Mouse (Mus musculus) megakaryocyte, embryonic 14.5 days (primary cell): ENCODE measurements around the gene Exoc4. TPM values are rescaled to one million over a fixed set of nuclear protein-coding genes. Genes with fewer than 3 reads are reported as not detected.

Source experiments
- H3K27me3 ChIP-seq: replicated peaks from 2 replicates; pipeline ENCODE3; 2012; ENCODE audit warnings: inconsistent platforms
- H3K36me3 ChIP-seq: replicated peaks from 2 replicates; pipeline ENCODE3; 2012; ENCODE audit warnings: low read length, inconsistent platforms, mixed read lengths
- H3K4me1 ChIP-seq: 2 replicates; pipeline ENCODE4 v1.6.1; 2012; ENCODE audit warnings: inconsistent platforms
- H3K4me3 ChIP-seq: replicated peaks from 2 replicates; pipeline ENCODE3; 2012; ENCODE audit warnings: moderate library complexity, mild to moderate bottlenecking, inconsistent platforms
- H3K9me3 ChIP-seq: 2 replicates; pipeline ENCODE4 v1.6.1; 2012; ENCODE audit warnings: inconsistent platforms
- FLI1 ChIP-seq: IDR thresholded peaks from 2 replicates; pipeline ENCODE4 v1.6.1; 2012; ENCODE audit warnings: low read length, inconsistent platforms, mixed read lengths
- GATA1 ChIP-seq: IDR thresholded peaks from 3 replicates; pipeline ENCODE4 v1.6.1; 2012; ENCODE audit warnings: mixed read lengths, low read length, inconsistent platforms, borderline replicate concordance
- polyA plus RNA-seq: library from polyadenylated mRNA; stranded (reverse); fragments of >175 nt; gene quantifications from 2 replicates; pipeline ENCODE4 v1.2.3, GENCODE M21; 2012; ENCODE audit warnings: low replicate concordance; ENCODE audit not compliant: insufficient read depth

Gene Exoc4
- polyA plus RNA-seq, 1 experiment: 8.4 TPM

- TF ChIP-seq FLI1 (no peak), GATA1 (no peak)
- Histone ChIP-seq H3K4me1 (0 out of 2 replicates have a peak, but pooled peaks cover 2% of the 10 kb centered on the region), H3K9me3 (no peaks in the 10 kb centered on the region), H3K27me3 (no peaks in the 10 kb centered on the region), H3K36me3 (peaks cover 21% of the 10 kb centered on the region), H3K4me3 (no peak overlapping the region)
Measured at GRCm38 (mm10) chr6:33455238-33455637, 206.4 kb downstream of the Exoc4 start.

DNA sequence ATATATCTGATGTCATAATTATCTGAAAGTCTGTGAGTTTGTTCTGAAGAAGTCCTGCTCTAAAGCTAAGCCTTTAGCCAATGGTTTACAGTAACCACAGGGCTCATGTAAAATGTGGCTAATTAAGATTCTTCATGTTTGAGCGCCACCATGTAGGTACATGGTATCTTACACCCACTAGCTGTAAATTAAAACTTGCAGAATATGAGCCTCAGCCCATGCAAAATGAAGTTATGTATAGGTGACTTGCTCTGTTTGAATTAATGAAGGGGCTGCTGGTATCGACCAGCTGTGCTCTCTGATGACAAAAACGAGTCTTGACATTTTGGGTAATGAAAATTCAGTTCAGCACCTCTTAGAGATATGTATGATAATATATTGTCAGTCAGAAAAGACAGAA lies 216.0 kb downstream of the Exoc4 start:
- Histone ChIP-seq H3K36me3 (peaks cover 28% of the 10 kb centered on the region), H3K27me3 (no peaks in the 10 kb centered on the region), H3K4me1 (peaks cover 7% of the 10 kb centered on the region; the same call in 1 of the 2 replicates), H3K4me3 (no peak overlapping the region), H3K9me3 (no peaks in the 10 kb centered on the region)
- no peak for TF ChIP-seq FLI1
- no peak for TF ChIP-seq GATA1

- H3K36me3 ChIP-seq: peaks cover 27% of the 10 kb centered on the region
- peaks cover 7% of the 10 kb centered on the region; the same call in 1 of the 2 replicates for H3K4me1 ChIP-seq
- no peaks in the 10 kb centered on the region for H3K27me3 ChIP-seq
- H3K4me3 ChIP-seq: no peak overlapping the region
- no peak for TF ChIP-seq FLI1
- no peak for TF ChIP-seq GATA1
- H3K9me3 ChIP-seq: no peaks in the 10 kb centered on the region
Measured at GRCm38 (mm10) chr6:33465392-33465791, 216.5 kb downstream of the Exoc4 start.

- H3K9me3 ChIP-seq: no peaks in the 10 kb centered on the region
- peaks cover 28% of the 10 kb centered on the region for H3K36me3 ChIP-seq
- TF ChIP-seq GATA1 (no peak), FLI1 (no peak)
Measured at GRCm38 (mm10) chr6:33466168-33466839, 217.4 kb downstream of the Exoc4 start.

GRCm38 (mm10) chr6:33468480-33468879 lies 219.6 kb downstream of the Exoc4 start:
- Histone ChIP-seq H3K4me1 (peaks cover 7% of the 10 kb centered on the region; the same call in 1 of the 2 replicates), H3K4me3 (no peak overlapping the region), H3K27me3 (no peaks in the 10 kb centered on the region), H3K9me3 (no peaks in the 10 kb centered on the region), H3K36me3 (peaks cover 17% of the 10 kb centered on the region)
- TF ChIP-seq GATA1: no peak
- TF ChIP-seq FLI1: no peak

More at GRCm38 (mm10) chr6:33466168-33466839, 217.4 kb downstream of the Exoc4 start:
- Histone ChIP-seq H3K4me3 (no peak overlapping the region), H3K4me1 (peaks cover 7% of the 10 kb centered on the region; the same call in 1 of the 2 replicates), H3K27me3 (no peaks in the 10 kb centered on the region)

- no peak for TF ChIP-seq GATA1
- no peak for TF ChIP-seq FLI1
- H3K27me3 ChIP-seq: no peaks in the 10 kb centered on the region
- no peak overlapping the region for H3K4me3 ChIP-seq
Measured at GRCm38 (mm10) chr6:33476134-33476533, 227.2 kb downstream of the Exoc4 start.

GRCm38 (mm10) chr6:33484568-33484967 lies 235.7 kb downstream of the Exoc4 start:
- peaks cover 4% of the 10 kb centered on the region for H3K4me1 ChIP-seq
- H3K9me3 ChIP-seq: no peaks in the 10 kb centered on the region
- TF ChIP-seq FLI1 (no peak), GATA1 (no peak)
- no peaks in the 10 kb centered on the region for H3K27me3 ChIP-seq
- no peaks in the 10 kb centered on the region for H3K36me3 ChIP-seq
- H3K4me3 ChIP-seq: no peak overlapping the region

More at GRCm38 (mm10) chr6:33476134-33476533, 227.2 kb downstream of the Exoc4 start:
- H3K9me3 ChIP-seq: no peaks in the 10 kb centered on the region
- peaks cover 12% of the 10 kb centered on the region for H3K36me3 ChIP-seq
- peaks cover 8% of the 10 kb centered on the region for H3K4me1 ChIP-seq

DNA sequence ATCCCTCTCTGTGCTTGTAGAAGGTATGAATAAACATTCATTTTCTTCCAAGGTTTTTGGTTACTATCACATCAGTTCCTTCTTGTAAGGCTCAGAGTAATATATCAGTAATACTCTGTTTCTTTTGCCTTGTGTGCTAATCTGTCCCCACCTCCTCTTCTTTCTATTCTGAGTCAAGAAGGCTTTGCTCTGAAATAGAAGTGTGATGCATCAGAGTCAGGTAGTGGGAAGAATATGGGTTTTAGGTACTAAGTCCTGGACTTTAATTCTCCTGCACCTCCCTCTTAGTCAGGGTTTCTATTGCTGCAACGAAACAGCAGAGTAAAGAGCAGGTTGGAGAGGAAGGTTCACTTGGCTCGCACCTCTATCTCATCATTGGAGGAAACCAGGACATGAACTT lies 240.9 kb downstream of the Exoc4 start:
- H3K4me3 ChIP-seq: no peak overlapping the region
- no peaks in the 10 kb centered on the region for H3K27me3 ChIP-seq
- TF ChIP-seq GATA1 (no peak), FLI1 (no peak)
- H3K9me3 ChIP-seq: no peaks in the 10 kb centered on the region
- no peaks in the 10 kb centered on the region for H3K4me1 ChIP-seq
- H3K36me3 ChIP-seq: peaks cover 5% of the 10 kb centered on the region

- TF ChIP-seq FLI1 (no peak), GATA1 (no peak)
- H3K4me3 ChIP-seq: no peak overlapping the region
- no peaks in the 10 kb centered on the region for H3K9me3 ChIP-seq
- H3K4me1 ChIP-seq: 0 out of 2 replicates have a peak, but pooled peaks cover 3% of the 10 kb centered on the region
- no peaks in the 10 kb centered on the region for H3K27me3 ChIP-seq
- peaks cover 12% of the 10 kb centered on the region for H3K36me3 ChIP-seq
Measured at GRCm38 (mm10) chr6:33496141-33496855, 247.4 kb downstream of the Exoc4 start.

GRCm38 (mm10) chr6:33497348-33497747 lies 248.5 kb downstream of the Exoc4 start:
- Histone ChIP-seq H3K9me3 (no peaks in the 10 kb centered on the region), H3K4me3 (no peak overlapping the region), H3K27me3 (no peaks in the 10 kb centered on the region), H3K36me3 (peaks cover 12% of the 10 kb centered on the region), H3K4me1 (0 out of 2 replicates have a peak, but pooled peaks cover 3% of the 10 kb centered on the region)
- no peak for TF ChIP-seq GATA1
